Mouse (Mus musculus): Measurements from ENCODE around the gene Twnk. TPM values are rescaled to one million over a fixed set of nuclear protein-coding genes. Genes with fewer than 3 reads are reported as not detected.
A peak's percentile ranks its signal among the peaks of the same experiment; 100 is the strongest.

The Twnk gene
- polyA plus RNA-seq, 1 experiment from 2014 or later: 13.4 TPM

DNA sequence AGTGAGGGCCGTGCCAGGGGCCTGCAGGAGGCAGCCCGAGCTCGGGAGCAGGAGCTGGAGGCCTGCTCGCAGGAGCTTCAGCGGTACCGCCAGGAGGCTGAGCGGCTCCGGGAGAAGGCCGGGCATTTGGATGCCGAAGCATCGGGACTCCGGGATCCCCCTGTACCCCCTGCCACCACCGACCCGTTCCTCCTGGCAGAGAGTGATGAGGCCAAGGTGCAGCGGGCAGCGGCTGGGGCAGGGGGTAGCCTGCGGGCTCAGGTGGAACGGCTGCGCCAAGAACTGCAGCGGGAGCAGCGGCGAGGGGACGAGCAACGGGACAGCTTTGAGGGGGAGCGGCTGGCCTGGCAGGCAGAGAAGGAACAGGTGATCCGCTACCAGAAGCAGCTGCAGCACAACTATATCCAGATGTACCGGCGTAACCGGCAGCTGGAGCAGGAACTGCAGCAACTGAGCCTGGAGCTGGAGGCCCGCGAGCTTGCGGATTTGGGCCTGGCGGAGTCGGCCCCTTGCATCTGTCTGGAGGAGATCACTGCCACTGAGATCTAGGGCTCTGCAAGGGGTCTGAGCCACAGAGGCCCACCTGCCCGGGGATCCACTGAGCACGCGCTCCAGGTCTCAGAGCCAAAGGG lies 20.6 kb downstream of the Twnk start:
- H3K4me2 ChIP-seq (ENCODE audit: low read depth, low read length): no peak overlapping the region
- WGBS (ENCODE audit: insufficient replicate concordance): 82% methylated on average over 37 of the region's 37 CpGs
- no peak overlapping the region for H3K9ac ChIP-seq (ENCODE audit: low read depth, low read length)
- H3K4me1 ChIP-seq (ENCODE audit: control insufficient read depth, low read depth, low read length): peaks cover 7% of the 10 kb centered on the region
- no peak for ATAC-seq (ENCODE audit: low read depth)
- H3K27ac ChIP-seq (ENCODE audit: low read length): no peak overlapping the region
- no peak overlapping the region for H3K4me3 ChIP-seq (ENCODE audit: low read depth, low read length)
- H3K27me3 ChIP-seq (ENCODE audit: control insufficient read depth, insufficient read depth, low read depth, low read length): no peaks in the 10 kb centered on the region
- peaks cover 6% of the 10 kb centered on the region; the same call in 1 of the 2 replicates for H3K36me3 ChIP-seq (ENCODE audit: control insufficient read depth, insufficient read depth)
- H3K9me3 ChIP-seq (replicated peaks; ENCODE audit: control insufficient read depth, low read length): no peaks in the 10 kb centered on the region

- ATAC-seq (ENCODE audit: low read depth): no peak
- WGBS (ENCODE audit: insufficient replicate concordance): 63% methylated on average over 6 of the region's 6 CpGs
- H3K36me3 ChIP-seq (ENCODE audit: control insufficient read depth, insufficient read depth): peaks cover 6% of the 10 kb centered on the region; the same call in 1 of the 2 replicates
Measured at GRCm38 (mm10) chr19:45026958-45027670, 21.7 kb downstream of the Twnk start.

GRCm38 (mm10) chr19:45027848-45028247 lies 22.4 kb downstream of the Twnk start:
- no peak overlapping the region for H3K27ac ChIP-seq (ENCODE audit: low read length)
- H3K4me3 ChIP-seq (ENCODE audit: low read depth, low read length): no peak overlapping the region
- peaks cover 6% of the 10 kb centered on the region; the same call in 1 of the 2 replicates for H3K36me3 ChIP-seq (ENCODE audit: control insufficient read depth, insufficient read depth)
- 74% methylated on average over 6 of the region's 6 CpGs for WGBS (ENCODE audit: insufficient replicate concordance)
- no peak for ATAC-seq (ENCODE audit: low read depth)
- no peaks in the 10 kb centered on the region for H3K9me3 ChIP-seq (replicated peaks; ENCODE audit: control insufficient read depth, low read length)
- no peak overlapping the region for H3K9ac ChIP-seq (ENCODE audit: low read depth, low read length)
- no peaks in the 10 kb centered on the region for H3K27me3 ChIP-seq (ENCODE audit: control insufficient read depth, insufficient read depth, low read depth, low read length)
- peaks cover 7% of the 10 kb centered on the region for H3K4me1 ChIP-seq (ENCODE audit: control insufficient read depth, low read depth, low read length)
- no peak overlapping the region for H3K4me2 ChIP-seq (ENCODE audit: low read depth, low read length)

More at GRCm38 (mm10) chr19:45026958-45027670, 21.7 kb downstream of the Twnk start:
- no peaks in the 10 kb centered on the region for H3K27me3 ChIP-seq (ENCODE audit: control insufficient read depth, insufficient read depth, low read depth, low read length)
- H3K4me2 ChIP-seq (ENCODE audit: low read depth, low read length): no peak overlapping the region
- H3K4me3 ChIP-seq (ENCODE audit: low read depth, low read length): no peak overlapping the region
- H3K4me1 ChIP-seq (ENCODE audit: control insufficient read depth, low read depth, low read length): peaks cover 7% of the 10 kb centered on the region
- H3K9ac ChIP-seq (ENCODE audit: low read depth, low read length): no peak overlapping the region
- H3K27ac ChIP-seq (ENCODE audit: low read length): no peak overlapping the region
- no peaks in the 10 kb centered on the region for H3K9me3 ChIP-seq (replicated peaks; ENCODE audit: control insufficient read depth, low read length)

DNA sequence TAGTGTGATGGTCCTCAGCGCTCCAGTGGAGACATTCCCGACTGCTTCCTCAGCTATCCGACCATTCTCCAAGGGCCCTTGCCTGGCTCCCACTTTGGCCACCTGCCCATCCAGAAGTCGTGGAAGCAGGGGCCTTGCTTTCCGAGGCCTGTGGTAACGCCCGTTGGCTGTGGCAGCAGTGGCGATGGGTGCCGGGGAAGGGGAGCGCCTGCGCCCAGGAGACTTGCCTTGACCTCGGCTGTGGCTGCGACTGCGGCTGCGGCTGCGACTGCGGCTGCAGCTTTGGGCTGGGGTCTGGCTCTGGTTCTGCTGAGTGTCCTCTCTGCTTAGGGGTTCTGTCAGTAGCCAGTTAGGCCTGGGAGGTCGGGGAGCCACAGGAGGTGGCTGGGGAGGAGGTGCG lies 23.3 kb downstream of the Twnk start:
- Histone ChIP-seq H3K4me1 (ENCODE audit: control insufficient read depth, low read depth, low read length) (peaks cover 7% of the 10 kb centered on the region), H3K9me3 (replicated peaks; ENCODE audit: control insufficient read depth, low read length) (no peaks in the 10 kb centered on the region), H3K27ac (ENCODE audit: low read length) (no peak overlapping the region), H3K4me2 (ENCODE audit: low read depth, low read length) (no peak overlapping the region), H3K4me3 (ENCODE audit: low read depth, low read length) (no peak overlapping the region), H3K36me3 (ENCODE audit: control insufficient read depth, insufficient read depth) (peaks cover 6% of the 10 kb centered on the region; the same call in 1 of the 2 replicates), H3K9ac (ENCODE audit: low read depth, low read length) (no peak overlapping the region), H3K27me3 (ENCODE audit: control insufficient read depth, insufficient read depth, low read depth, low read length) (no peaks in the 10 kb centered on the region)
- WGBS (ENCODE audit: insufficient replicate concordance): 71% methylated on average over 19 of the region's 19 CpGs
- ATAC-seq (ENCODE audit: low read depth): no peak

DNA sequence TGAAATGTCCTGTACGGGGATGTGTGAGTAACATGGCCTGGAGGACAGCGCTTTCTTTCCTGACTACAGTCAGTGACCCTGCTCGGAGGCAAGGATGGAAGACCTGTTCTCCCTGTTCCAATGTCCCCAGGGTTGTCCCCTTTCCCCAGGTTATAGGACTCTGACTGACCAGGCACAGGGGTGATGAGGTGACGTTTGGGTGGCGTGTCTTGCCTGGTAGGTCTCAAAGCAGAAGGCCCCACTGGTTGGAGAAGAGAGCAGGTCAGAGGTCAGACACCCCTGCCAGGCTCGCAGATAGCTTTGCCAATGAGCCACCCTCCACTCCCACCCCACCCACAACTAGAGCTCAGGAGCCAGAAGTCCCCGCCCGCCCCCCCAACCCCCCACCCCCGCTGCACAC lies 24.1 kb downstream of the Twnk start:
- Histone ChIP-seq H3K27ac (ENCODE audit: low read length) (no peak overlapping the region), H3K4me1 (ENCODE audit: control insufficient read depth, low read depth, low read length) (peaks cover 7% of the 10 kb centered on the region), H3K4me3 (ENCODE audit: low read depth, low read length) (no peak overlapping the region), H3K9ac (ENCODE audit: low read depth, low read length) (no peak overlapping the region), H3K4me2 (ENCODE audit: low read depth, low read length) (no peak overlapping the region), H3K27me3 (ENCODE audit: control insufficient read depth, insufficient read depth, low read depth, low read length) (no peaks in the 10 kb centered on the region), H3K9me3 (replicated peaks; ENCODE audit: control insufficient read depth, low read length) (no peaks in the 10 kb centered on the region), H3K36me3 (ENCODE audit: control insufficient read depth, insufficient read depth) (peaks cover 6% of the 10 kb centered on the region; the same call in 1 of the 2 replicates)
- 48% methylated on average over 8 of the region's 9 CpGs for WGBS (ENCODE audit: insufficient replicate concordance)
- no peak for ATAC-seq (ENCODE audit: low read depth)

DNA sequence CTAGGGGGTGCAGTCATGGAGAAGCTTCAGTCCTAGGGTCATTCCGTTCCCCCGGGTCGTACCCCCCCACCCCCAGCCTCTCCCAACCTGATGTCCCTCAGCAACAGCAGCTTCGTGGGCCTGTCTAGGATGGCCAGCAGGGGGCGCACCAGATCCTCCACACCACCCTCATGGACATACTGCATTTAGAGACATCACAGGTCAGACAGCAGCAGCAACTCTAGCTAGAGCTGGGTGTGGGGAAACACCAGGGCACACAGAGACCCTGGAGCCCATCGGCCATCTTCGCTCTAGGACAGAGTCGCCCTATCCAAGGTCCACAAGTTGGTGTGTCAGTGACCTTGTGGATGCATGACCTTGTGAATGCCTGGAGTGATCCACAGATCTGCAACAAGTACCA lies 24.6 kb downstream of the Twnk start:
- no peaks in the 10 kb centered on the region for H3K9me3 ChIP-seq (replicated peaks; ENCODE audit: control insufficient read depth, low read length)
- no peak overlapping the region for H3K4me3 ChIP-seq (ENCODE audit: low read depth, low read length)
- H3K27ac ChIP-seq (ENCODE audit: low read length): no peak overlapping the region
- no peak for ATAC-seq (ENCODE audit: low read depth)
- peak overlapping the region; percentile 49; the same call in 1 of the 2 replicates for H3K4me2 ChIP-seq (ENCODE audit: low read depth, low read length)
- no peak overlapping the region for H3K9ac ChIP-seq (ENCODE audit: low read depth, low read length)
- no peaks in the 10 kb centered on the region for H3K27me3 ChIP-seq (ENCODE audit: control insufficient read depth, insufficient read depth, low read depth, low read length)
- peaks cover 6% of the 10 kb centered on the region; the same call in 1 of the 2 replicates for H3K36me3 ChIP-seq (ENCODE audit: control insufficient read depth, insufficient read depth)
- 33% methylated on average over 7 of the region's 8 CpGs for WGBS (ENCODE audit: insufficient replicate concordance)
- H3K4me1 ChIP-seq (ENCODE audit: control insufficient read depth, low read depth, low read length): peaks cover 7% of the 10 kb centered on the region

DNA sequence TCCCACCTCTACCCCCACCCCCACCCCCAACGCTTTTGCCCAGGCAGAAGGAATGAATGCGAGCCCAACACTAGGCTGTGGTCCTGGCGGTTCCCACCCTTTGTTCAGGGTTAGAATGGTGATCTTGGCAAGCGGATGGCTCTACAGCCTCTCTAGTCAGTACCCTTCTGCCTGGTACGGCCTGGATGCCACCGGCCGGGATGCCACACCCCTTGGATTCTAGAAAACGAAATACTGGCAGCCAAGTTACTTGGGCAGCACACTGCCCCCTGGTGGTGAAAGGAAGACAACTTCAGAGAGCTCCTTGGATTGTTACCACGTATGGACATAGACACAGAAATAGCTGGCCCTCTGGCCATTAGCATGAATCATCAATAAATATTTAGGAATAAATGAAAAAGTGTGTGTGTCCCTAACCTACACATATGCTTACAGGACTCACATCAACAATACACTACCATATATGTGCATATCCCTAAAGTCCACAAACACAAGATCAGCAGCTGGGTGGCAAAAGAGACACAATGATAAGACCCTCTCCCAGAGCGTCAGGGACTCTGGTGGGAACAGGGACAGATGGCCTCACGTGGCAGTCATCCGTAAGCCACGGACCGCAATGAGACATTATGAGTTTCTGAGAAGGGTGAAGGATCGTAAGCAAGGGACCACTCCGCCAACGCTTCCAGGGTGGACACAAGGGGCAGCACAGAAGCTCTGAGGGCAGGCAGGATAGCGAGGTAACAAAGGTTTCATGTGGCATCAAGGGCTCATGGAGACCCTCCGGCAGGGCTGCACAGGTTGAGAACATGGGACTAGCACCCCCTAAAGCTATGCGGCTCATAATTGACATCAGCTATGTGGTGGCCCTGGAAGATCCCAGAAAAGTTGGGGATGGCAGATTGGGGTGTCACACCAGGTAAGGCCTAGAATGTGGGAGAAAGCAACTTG lies 25.6 kb downstream of the Twnk start:
- Histone ChIP-seq H3K4me1 (ENCODE audit: control insufficient read depth, low read depth, low read length) (peaks cover 7% of the 10 kb centered on the region), H3K4me3 (ENCODE audit: low read depth, low read length) (0 out of 2 replicates have a peak overlapping the region, but pooled peaks have one; percentile 20), H3K27ac (ENCODE audit: low read length) (no peak overlapping the region), H3K9me3 (replicated peaks; ENCODE audit: control insufficient read depth, low read length) (no peaks in the 10 kb centered on the region), H3K27me3 (ENCODE audit: control insufficient read depth, insufficient read depth, low read depth, low read length) (no peaks in the 10 kb centered on the region), H3K36me3 (ENCODE audit: control insufficient read depth, insufficient read depth) (peaks cover 2% of the 10 kb centered on the region; the same call in 1 of the 2 replicates), H3K4me2 (ENCODE audit: low read depth, low read length) (peak overlapping the region; percentile 49), H3K9ac (ENCODE audit: low read depth, low read length) (no peak overlapping the region)
- ATAC-seq (ENCODE audit: low read depth): peak; percentile 12; the same call in 1 of the 2 replicates
- 32% methylated on average over 20 of the region's 20 CpGs for WGBS (ENCODE audit: insufficient replicate concordance)

GRCm38 (mm10) chr19:45031780-45032179 lies 26.3 kb downstream of the Twnk start:
- Histone ChIP-seq H3K9ac (ENCODE audit: low read depth, low read length) (no peak overlapping the region), H3K27me3 (ENCODE audit: control insufficient read depth, insufficient read depth, low read depth, low read length) (no peaks in the 10 kb centered on the region), H3K4me2 (ENCODE audit: low read depth, low read length) (no peak overlapping the region), H3K36me3 (ENCODE audit: control insufficient read depth, insufficient read depth) (no peaks in the 10 kb centered on the region), H3K4me1 (ENCODE audit: control insufficient read depth, low read depth, low read length) (peaks cover 7% of the 10 kb centered on the region), H3K9me3 (replicated peaks; ENCODE audit: control insufficient read depth, low read length) (no peaks in the 10 kb centered on the region), H3K27ac (ENCODE audit: low read length) (no peak overlapping the region), H3K4me3 (ENCODE audit: low read depth, low read length) (no peak overlapping the region)
- 20% methylated on average over 4 of the region's 4 CpGs for WGBS (ENCODE audit: insufficient replicate concordance)
- peak; percentile 38 for ATAC-seq (ENCODE audit: low read depth)
